ENCODE assay signal across 1 mouse cellular context in the genomic region with DNA sequence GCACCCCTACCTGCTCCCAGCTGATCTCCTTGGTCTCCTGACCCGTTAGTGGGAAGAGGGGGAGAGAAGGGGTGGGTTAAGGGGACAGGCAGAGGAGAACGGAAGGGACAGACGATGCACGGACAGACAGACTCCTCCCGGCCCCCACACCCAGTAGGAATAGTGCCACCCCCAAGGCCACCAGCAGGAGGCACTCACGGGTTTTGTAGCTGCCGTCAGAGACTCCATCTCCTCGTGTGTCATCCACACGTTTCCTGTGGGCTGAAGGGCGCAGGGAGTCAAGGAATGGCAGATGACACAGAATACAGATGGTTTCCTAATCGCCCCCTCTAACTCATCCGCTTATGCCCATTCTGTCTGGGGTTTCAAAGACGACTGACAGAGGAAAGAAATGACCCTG.
TF ChIP-seq lines count a peak whose summit lies in the region.

No protein-coding gene starts in this region.

TF ChIP-seq in CH12.LX, 34 proteins besides CTCF, POLR2A, EP300 and RAD21:
- no peak for TF ChIP-seq ELF1 (IDR thresholded peaks at IDR 0.05; ENCODE audit: low read depth, low read length)
- peak; percentile 67; the same call in 1 of the 2 replicates for TF ChIP-seq MAZ (IDR thresholded peaks at IDR 0.05; ENCODE audit: low read depth, low read length)
- TF ChIP-seq RCOR1 (conservative IDR thresholded peaks at IDR 0.05; ENCODE audit: low read depth, low read length) = no peak
- peak; percentile 29; the same call in 1 of the 2 replicates for TF ChIP-seq MXI1 (IDR thresholded peaks at IDR 0.05; ENCODE audit: low read depth, low read length)
- peak; percentile 67 for TF ChIP-seq SMC3 (IDR thresholded peaks at IDR 0.05; ENCODE audit: low read depth, low read length)
